Mouse (Mus musculus): Measurements from ENCODE around the gene Xlr4b. TPM values are rescaled to one million over a fixed set of nuclear protein-coding genes. Genes with fewer than 3 reads are reported as not detected.

Xlr4b gene
- 0.48 and 1.5 TPM in 2 replicates for polyA plus RNA-seq (2012; rRNA removed; ENCODE audit: low replicate concordance)

DNA sequence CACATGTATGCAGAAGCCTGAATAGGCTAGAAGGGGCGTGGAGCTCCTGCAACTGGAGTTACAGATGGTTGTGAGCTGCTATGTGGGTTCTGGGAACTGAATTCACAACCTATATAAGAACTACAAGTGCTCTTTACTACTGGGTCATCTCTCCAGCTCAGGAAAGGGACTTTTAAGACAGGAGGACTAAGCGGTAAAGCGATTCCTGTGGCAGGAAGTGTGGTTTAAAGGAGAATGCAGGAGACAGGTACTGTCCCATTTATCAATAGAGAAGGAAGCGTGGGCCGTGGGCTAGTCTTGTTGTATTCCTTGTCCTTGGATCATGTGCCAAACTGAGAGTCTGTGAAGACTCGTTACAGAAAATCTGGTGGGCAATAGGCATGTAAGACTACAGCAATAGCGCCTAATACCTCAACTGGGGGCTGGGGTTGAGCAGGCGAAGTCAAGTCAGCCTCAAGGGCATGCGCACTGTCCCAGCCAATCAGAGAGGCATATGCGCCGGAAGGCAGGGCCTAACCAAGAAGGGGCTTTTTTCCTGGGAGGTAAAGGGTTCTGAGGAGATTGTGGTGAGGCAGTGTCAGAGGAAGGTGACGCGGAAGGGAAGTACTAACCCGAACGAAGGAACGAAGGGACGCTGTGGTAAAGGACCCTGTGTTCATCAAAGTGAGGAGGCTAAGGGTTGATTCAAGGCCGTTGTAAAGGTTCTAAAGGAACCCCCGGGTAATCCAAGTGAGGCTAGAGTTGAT is at the start of gene Xlr4b:
Gene Xlr4b, plus strand, starts transcription at position 515 of the 746 bp plus-strand sequence.

GRCm38 (mm10) chrX:73176889-73177288 is 37.2 kb upstream of the Xlr4b start, which contains the start of gene Spin2d:
Gene Spin2d, minus strand, starts transcription at chrX:73176989.

GRCm38 (mm10) chrX:73191934-73192333 is 22.2 kb upstream of the Xlr4b start, which contains the start of gene Xlr3b:
Gene Xlr3b, plus strand, starts transcription at chrX:73192207.

GRCm38 (mm10) chrX:73227914-73228605 is 13.9 kb downstream of the Xlr4b start, which contains the start of gene F8a:
Gene F8a, plus strand, starts transcription at chrX:73228291.

GRCm38 (mm10) chrX:73242821-73243325 is 28.7 kb downstream of the Xlr4b start, which contains the start of gene Xlr4c:
Gene Xlr4c, minus strand, starts transcription at chrX:73243130.

DNA sequence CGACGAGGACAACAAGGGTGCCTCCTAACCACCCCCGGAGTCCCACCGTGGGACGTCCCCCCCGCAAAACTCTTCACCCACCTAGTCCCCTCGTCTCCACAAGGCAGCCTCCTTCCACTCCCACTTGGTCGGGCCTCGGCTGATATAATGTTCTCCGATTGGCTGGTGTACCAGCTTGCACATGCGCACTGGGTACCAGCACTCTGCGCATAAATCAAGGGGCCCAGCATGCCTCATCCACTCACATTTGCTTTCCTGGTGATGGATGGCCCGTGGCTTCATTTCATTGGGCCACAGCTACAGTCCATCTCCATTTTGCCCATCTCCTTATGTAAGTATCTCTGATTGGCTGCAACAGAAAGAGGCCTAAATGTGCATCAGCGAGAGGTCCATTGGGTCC is 51.1 kb downstream of the Xlr4b start, which contains the start of gene Xlr3c:
Gene Xlr3c, minus strand, starts transcription at position 121 of the 400 bp plus-strand sequence.

Other genes with a start within 250 kb of the Xlr4b start
- 7.2 and 18.0 TPM in 2 replicates for gene Zfp185, start 227.0 kb upstream of the Xlr4b start, polyA plus RNA-seq (2012; rRNA removed; ENCODE audit: low replicate concordance)
- gene Pnma5, start 177.2 kb upstream of the Xlr4b start, polyA plus RNA-seq (2012; rRNA removed; ENCODE audit: low replicate concordance): not detected in 2 replicates
- 0.18 TPM in 1 of 2 replicates, not detected in the other for gene Pnma3, start 149.5 kb upstream of the Xlr4b start, polyA plus RNA-seq (2012; rRNA removed; ENCODE audit: low replicate concordance)
- 0.17 TPM in 1 of 2 replicates, not detected in the other for gene Xlr4a, start 131.9 kb upstream of the Xlr4b start, polyA plus RNA-seq (2012; rRNA removed; ENCODE audit: low replicate concordance)
- gene Xlr3a, start 117.2 kb upstream of the Xlr4b start, polyA plus RNA-seq (2012; rRNA removed; ENCODE audit: low replicate concordance): 0.40 and 1.2 TPM in 2 replicates
- 0.08 and 0.09 TPM in 2 replicates for gene Gm14685, start 97.3 kb upstream of the Xlr4b start, polyA plus RNA-seq (2012; rRNA removed; ENCODE audit: low replicate concordance)
- not detected in 2 replicates for gene Xlr5b, start 65.5 kb upstream of the Xlr4b start, polyA plus RNA-seq (2012; rRNA removed; ENCODE audit: low replicate concordance)
- not detected in 2 replicates for gene DXBay18, start 64.9 kb upstream of the Xlr4b start, polyA plus RNA-seq (2012; rRNA removed; ENCODE audit: low replicate concordance)
- not detected in 2 replicates for gene Spin2d, start 37.3 kb upstream of the Xlr4b start, polyA plus RNA-seq (2012; rRNA removed; ENCODE audit: low replicate concordance)
- gene Xlr3b, start 22.1 kb upstream of the Xlr4b start, polyA plus RNA-seq (2012; rRNA removed; ENCODE audit: low replicate concordance): 0.82 and 4.4 TPM in 2 replicates
- gene F8a, start 14.0 kb downstream of the Xlr4b start, polyA plus RNA-seq (2012; rRNA removed; ENCODE audit: low replicate concordance): 7.5 and 8.9 TPM in 2 replicates
- gene Xlr4c, start 28.8 kb downstream of the Xlr4b start, polyA plus RNA-seq (2012; rRNA removed; ENCODE audit: low replicate concordance): 0.40 TPM in 1 of 2 replicates, not detected in the other
- gene Xlr3c, start 51.1 kb downstream of the Xlr4b start, polyA plus RNA-seq (2012; rRNA removed; ENCODE audit: low replicate concordance): 0.13 and 0.29 TPM in 2 replicates
- not detected in 2 replicates for gene Xlr5a, start 78.6 kb downstream of the Xlr4b start, polyA plus RNA-seq (2012; rRNA removed; ENCODE audit: low replicate concordance)
- gene Xlr5c, start 78.6 kb downstream of the Xlr4b start, polyA plus RNA-seq (2012; rRNA removed; ENCODE audit: low replicate concordance): not detected in 2 replicates
- not detected in 2 replicates for gene Gm45015, start 122.5 kb downstream of the Xlr4b start, polyA plus RNA-seq (2012; rRNA removed; ENCODE audit: low replicate concordance)
- 11.0 and 24.4 TPM in 2 replicates for gene Zfp275, start 128.3 kb downstream of the Xlr4b start, polyA plus RNA-seq (2012; rRNA removed; ENCODE audit: low replicate concordance)
- 0.27 and 0.37 TPM in 2 replicates for gene Gm18336, start 184.4 kb downstream of the Xlr4b start, polyA plus RNA-seq (2012; rRNA removed; ENCODE audit: low replicate concordance)
- 0.03 and 0.05 TPM in 2 replicates for gene Zfp92, start 196.8 kb downstream of the Xlr4b start, polyA plus RNA-seq (2012; rRNA removed; ENCODE audit: low replicate concordance)
- gene Trex2, start 221.0 kb downstream of the Xlr4b start, polyA plus RNA-seq (2012; rRNA removed; ENCODE audit: low replicate concordance): 0.36 TPM in 1 of 2 replicates, not detected in the other
- gene Haus7, start 244.7 kb downstream of the Xlr4b start, polyA plus RNA-seq (2012; rRNA removed; ENCODE audit: low replicate concordance): 23.5 and 24.7 TPM in 2 replicates

Data from subcutaneous adipose tissue, adult 2 months (tissue).